Mouse (Mus musculus) C2C12 (cell line): Measurements from ENCODE around the gene Stat5b.

Experiments used
- CTCF ChIP-seq: IDR thresholded peaks from one replicate; pipeline ENCODE4 v1.5.1; 2011; ENCODE audit not compliant: control insufficient read depth, insufficient read depth, insufficient read length
- FOSL1 ChIP-seq: IDR thresholded peaks from one replicate; pipeline ENCODE4 v1.8.0; 2011; ENCODE audit warnings: mild to moderate bottlenecking, low read length; ENCODE audit not compliant: poor library complexity, insufficient read depth, severe bottlenecking

DNA sequence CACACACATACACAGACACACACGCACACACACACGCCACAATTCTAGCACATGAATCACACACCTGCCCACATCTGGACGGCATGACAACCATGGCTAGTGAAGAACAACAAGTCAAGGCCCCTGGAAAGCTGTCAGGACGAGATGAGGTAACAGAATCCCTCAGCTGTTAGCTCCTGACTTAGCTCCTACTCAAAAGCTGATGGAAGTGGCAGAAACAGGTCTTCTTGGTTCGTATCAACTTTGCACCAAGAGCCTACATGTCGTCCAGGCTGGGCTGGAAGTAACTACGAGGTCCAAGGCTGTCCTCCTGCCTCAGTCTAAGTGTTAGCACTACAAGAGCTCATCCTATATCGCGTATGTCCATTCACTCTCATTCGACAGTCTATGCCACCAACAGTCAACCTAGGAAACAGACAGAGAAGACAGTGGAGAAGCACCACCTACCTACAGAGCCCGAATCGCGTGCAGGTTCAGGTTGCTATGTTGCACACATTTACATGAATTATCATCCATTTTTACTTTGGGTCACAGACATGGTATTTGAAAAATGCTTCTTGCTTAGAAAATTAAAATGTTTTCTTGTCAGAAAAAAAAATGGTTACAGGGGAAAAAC lies 28.8 kb downstream of the Stat5b start:
- TF ChIP-seq FOSL1, result no peak
- TF ChIP-seq CTCF, result no peak
